Mouse (Mus musculus) embryonic facial prominence, embryonic 11.5 days (tissue): ENCODE data around the gene Gm10563. TPM values are rescaled to one million over a fixed set of nuclear protein-coding genes. Genes with fewer than 3 reads are reported as not detected.
"Not testable (repeated sequence)": the region's sequence is repeated elsewhere in the genome, so short reads cannot be mapped to it uniquely, and the experiment has no call there.

Source experiments
- ATAC-seq: fragments of 200-750 bp; cut with Nextera tagmentation; replicated peaks from 2 replicates; pipeline ENCODE4 v1.8.0; 2017; ENCODE audit warnings: low read depth; ENCODE audit not compliant: insufficient number of reproducible peaks, low FRiP score, low TSS enrichment
- DNase-seq: peaks from one replicate; pipeline ENCODE4 v3.0.0-alpha.2; 2015; ENCODE audit warnings: low spot score
- H3K27ac ChIP-seq: fragments of 300-500 bp; sonication (generic); replicated peaks from 2 replicates; pipeline ENCODE4 v1.5.1; 2014; ENCODE audit warnings: mild to moderate bottlenecking, low read depth, low read length, control low read depth
- H3K27me3 ChIP-seq: fragments of 300-500 bp; sonication (generic); 2 replicates; pipeline ENCODE4 v1.6.1; 2014; ENCODE audit warnings: mild to moderate bottlenecking, low read length, moderate library complexity, mixed read lengths; ENCODE audit not compliant: control insufficient read depth, insufficient read depth
- H3K36me3 ChIP-seq: fragments of 300-500 bp; sonication (generic); replicated peaks from 2 replicates; pipeline ENCODE4 v1.6.1; 2014; ENCODE audit warnings: low read depth, mild to moderate bottlenecking, low read length, moderate library complexity, mixed read lengths; ENCODE audit not compliant: control insufficient read depth, insufficient read depth
- H3K4me1 ChIP-seq: fragments of 300-500 bp; sonication (generic); 2 replicates; pipeline ENCODE4 v1.6.1; 2014; ENCODE audit warnings: low read length, mixed read lengths; ENCODE audit not compliant: control insufficient read depth, insufficient read depth
- H3K4me2 ChIP-seq: fragments of 300-500 bp; sonication (generic); 2 replicates; pipeline ENCODE4 v1.6.1; 2014; ENCODE audit warnings: low read depth, mild to moderate bottlenecking, control low read depth, low read length, moderate library complexity
- H3K4me3 ChIP-seq: fragments of 300-500 bp; sonication (generic); 2 replicates; pipeline ENCODE4 v1.5.1; 2014; ENCODE audit warnings: low read depth, low read length, control low read depth
- H3K9ac ChIP-seq: fragments of 300-500 bp; sonication (generic); replicated peaks from 2 replicates; pipeline ENCODE4 v1.6.1; 2014; ENCODE audit warnings: mild to moderate bottlenecking, control low read depth, low read length
- H3K9me3 ChIP-seq: fragments of 300-500 bp; sonication (generic); replicated peaks from 2 replicates; pipeline ENCODE4 v1.6.1; 2016; ENCODE audit warnings: mild to moderate bottlenecking, low read length, inconsistent platforms, mixed read lengths; ENCODE audit not compliant: control insufficient read depth
- WGBS: fragments of 180-500 bp; shearing (Covaris S2); extraction: QIAGEN DNeasy Blood & Tissue Kit; methylation state at CpG from one replicate; pipeline ENCODE4 v1.1.7; 2014; 5-methylcytosine and 5-hydroxymethylcytosine counted together
- polyA plus RNA-seq: library from polyadenylated mRNA; unstranded; fragments of >200 nt; fragmentation: Nextera tagmentation; extraction: Ambion mirVana; gene quantifications from 2 replicates; pipeline ENCODE4 v1.2.1, GENCODE M21; 2014

Gene Gm10563
- polyA plus RNA-seq, 1 experiment from 2014 or later: not detected

- no peak for ATAC-seq
- no peaks in the 10 kb centered on the region for H3K27me3 ChIP-seq
- no peak for DNase-seq
- H3K4me2 ChIP-seq: no peak overlapping the region
- no peaks in the 10 kb centered on the region; the same call in 1 of the 2 replicates for H3K36me3 ChIP-seq
- H3K27ac ChIP-seq: no peak overlapping the region
- H3K4me3 ChIP-seq: no peak overlapping the region
- H3K9ac ChIP-seq: no peak overlapping the region
- H3K4me1 ChIP-seq: no peaks in the 10 kb centered on the region
- H3K9me3 ChIP-seq: no peaks in the 10 kb centered on the region
- WGBS: 94% methylated on average over 2 of the region's 2 CpGs
Observed at GRCm38 (mm10) chr4:155573155-155573554, 72.1 kb downstream of the Gm10563 start.

- no peak overlapping the region for H3K4me2 ChIP-seq
- no peaks in the 10 kb centered on the region for H3K4me1 ChIP-seq
- WGBS: 82% methylated on average over 2 of the region's 2 CpGs
- ATAC-seq (no peak), DNase-seq (no peak)
- H3K9ac ChIP-seq: no peak overlapping the region
- no peak overlapping the region for H3K4me3 ChIP-seq
- no peaks in the 10 kb centered on the region for H3K36me3 ChIP-seq
- no peaks in the 10 kb centered on the region for H3K9me3 ChIP-seq
- no peak overlapping the region for H3K27ac ChIP-seq
- H3K27me3 ChIP-seq: no peaks in the 10 kb centered on the region
Observed at GRCm38 (mm10) chr4:155571442-155571841, 73.8 kb downstream of the Gm10563 start.

GRCm38 (mm10) chr4:155570315-155570714 lies 74.9 kb downstream of the Gm10563 start:
- not testable (repeated sequence) for H3K36me3 ChIP-seq, H3K27ac ChIP-seq, H3K4me1 ChIP-seq, H3K9ac ChIP-seq, ATAC-seq, H3K4me3 ChIP-seq, H3K9me3 ChIP-seq, H3K4me2 ChIP-seq, H3K27me3 ChIP-seq, DNase-seq
- 89% methylated on average over 11 of the region's 11 CpGs for WGBS

GRCm38 (mm10) chr4:155569818-155570217 lies 75.4 kb downstream of the Gm10563 start:
- DNase-seq (no peak), ATAC-seq (no peak)
- H3K27ac ChIP-seq: no peak overlapping the region
- H3K4me1 ChIP-seq: no peaks in the 10 kb centered on the region
- WGBS: 93% methylated on average over 6 of the region's 6 CpGs
- H3K9me3 ChIP-seq: no peaks in the 10 kb centered on the region
- H3K4me3 ChIP-seq: no peak overlapping the region
- H3K36me3 ChIP-seq: no peaks in the 10 kb centered on the region
- H3K4me2 ChIP-seq: no peak overlapping the region
- H3K27me3 ChIP-seq: no peaks in the 10 kb centered on the region
- no peak overlapping the region for H3K9ac ChIP-seq

- WGBS: 88% methylated on average over 7 of the region's 7 CpGs
- no peaks in the 10 kb centered on the region for H3K36me3 ChIP-seq
- H3K4me3 ChIP-seq: no peak overlapping the region
- no peak overlapping the region for H3K4me2 ChIP-seq
- DNase-seq (no peak), ATAC-seq (no peak)
- no peaks in the 10 kb centered on the region for H3K9me3 ChIP-seq
- H3K4me1 ChIP-seq: peaks cover 2% of the 10 kb centered on the region; the same call in 1 of the 2 replicates
- H3K9ac ChIP-seq: no peak overlapping the region
- no peaks in the 10 kb centered on the region for H3K27me3 ChIP-seq
- H3K27ac ChIP-seq: no peak overlapping the region
Observed at GRCm38 (mm10) chr4:155568632-155569370, 76.4 kb downstream of the Gm10563 start.

GRCm38 (mm10) chr4:155568170-155568569 lies 77.0 kb downstream of the Gm10563 start:
- H3K4me3 ChIP-seq: no peak overlapping the region
- no peaks in the 10 kb centered on the region for H3K9me3 ChIP-seq
- no peaks in the 10 kb centered on the region for H3K36me3 ChIP-seq
- H3K4me1 ChIP-seq: peaks cover 2% of the 10 kb centered on the region; the same call in 1 of the 2 replicates
- ATAC-seq: no peak
- H3K27ac ChIP-seq: no peak overlapping the region
- no peaks in the 10 kb centered on the region for H3K27me3 ChIP-seq
- H3K9ac ChIP-seq: no peak overlapping the region
- H3K4me2 ChIP-seq: no peak overlapping the region
- 42% methylated on average over 2 of the region's 2 CpGs for WGBS
- DNase-seq: peak; percentile 53

- Histone ChIP-seq H3K9ac (no peak overlapping the region), H3K27me3 (no peaks in the 10 kb centered on the region), H3K4me3 (no peak overlapping the region), H3K36me3 (no peaks in the 10 kb centered on the region), H3K27ac (no peak overlapping the region), H3K4me1 (peaks cover 5% of the 10 kb centered on the region), H3K4me2 (no peak overlapping the region), H3K9me3 (no peaks in the 10 kb centered on the region)
- ATAC-seq: no peak
- no peak for DNase-seq
- whole genome bisulfite sequencing: 78% methylated on average over 8 of the region's 8 CpGs
Observed at GRCm38 (mm10) chr4:155566555-155566954, 78.7 kb downstream of the Gm10563 start.
